Mouse (Mus musculus) adrenal gland, adult 18-20 months (tissue): ENCODE results near the gene Fnip2. TPM values are rescaled to one million over a fixed set of nuclear protein-coding genes. Genes with fewer than 3 reads are reported as not detected.
"Not testable (repeated sequence)": the region's sequence is repeated elsewhere in the genome, so short reads cannot be mapped to it uniquely, and the experiment has no call there.

ENCODE experiments used
- DNase-seq, 2 experiments: peaks; one replicate each; pipeline ENCODE4 v3.0.0; 2021 to 2022; ENCODE audit warnings: low spot score in 2 of 2
- long read RNA-seq, 2 experiments: library from polyadenylated mRNA; stranded (forward); transcript quantifications; one replicate each; pipeline ENCODE4 v2.0.0; 2021
- total RNA-seq, 2 experiments: library from RNA; stranded (reverse); gene quantifications; 1 replicate in 1 of 2; 2 replicates in 1 of 2; pipeline ENCODE4 v1.2.3; 2021

Fnip2 gene
- 10 to 100 TPM in 1 of 2 experiments, 1 to 10 TPM in 1; 8.4 to 12.7 TPM for total RNA-seq
- long read RNA-seq, experiment 1, full-length matches to known transcripts = 3 of 3 reads
- long read RNA-seq, experiment 1, partial matches to known transcripts = 0 of 3 reads
- long read RNA-seq, experiment 1, other reads (novel, unspliced or antisense) = 0 of 3 reads
- long read RNA-seq, experiment 2, partial matches to known transcripts = 1 of 2 reads
- long read RNA-seq, experiment 2, other reads (novel, unspliced or antisense) = 1 of 2 reads

GRCm38 (mm10) chr3:79567703-79568362 lies at the start of gene Fnip2:
Gene Fnip2, minus strand, starts transcription at chr3:79567796.
- peak; percentile 79 to 86 for DNase-seq

GRCm38 (mm10) chr3:79609886-79610285 lies 42.3 kb upstream of the Fnip2 start:
- DNase-seq = no peak

GRCm38 (mm10) chr3:79595468-79595867 lies 27.9 kb upstream of the Fnip2 start:
- no peak for DNase-seq

GRCm38 (mm10) chr3:79591793-79592471 lies 24.3 kb upstream of the Fnip2 start:
- no peak for DNase-seq

GRCm38 (mm10) chr3:79590863-79591792 lies 23.5 kb upstream of the Fnip2 start, which contains the start of gene Ppid:
Gene Ppid, plus strand, starts transcription at chr3:79591342.
- DNase-seq = peak; percentile 64 to 70

- no peak for DNase-seq
Measured at GRCm38 (mm10) chr3:79589671-79590070, 22.1 kb upstream of the Fnip2 start.

GRCm38 (mm10) chr3:79586804-79587203 lies 19.2 kb upstream of the Fnip2 start:
- DNase-seq = peak; percentile 89 to 91

- no peak for DNase-seq
Measured at GRCm38 (mm10) chr3:79579891-79580575, 12.4 kb upstream of the Fnip2 start.

GRCm38 (mm10) chr3:79578164-79578563 lies 10.6 kb upstream of the Fnip2 start:
- DNase-seq = no peak

GRCm38 (mm10) chr3:79577606-79578005 lies 10.0 kb upstream of the Fnip2 start:
- DNase-seq = no peak

- DNase-seq = no peak
Measured at GRCm38 (mm10) chr3:79576865-79577264, 9.3 kb upstream of the Fnip2 start.

GRCm38 (mm10) chr3:79576468-79576816 lies 8.8 kb upstream of the Fnip2 start:
- no peak for DNase-seq

- DNase-seq = no peak
Measured at GRCm38 (mm10) chr3:79575576-79576467, 8.2 kb upstream of the Fnip2 start.

- no peak for DNase-seq
Measured at GRCm38 (mm10) chr3:79574336-79574735, 6.7 kb upstream of the Fnip2 start.

- DNase-seq = not testable (repeated sequence)
Measured at GRCm38 (mm10) chr3:79573376-79573775, 5.8 kb upstream of the Fnip2 start.

GRCm38 (mm10) chr3:79572399-79572798 lies 4.8 kb upstream of the Fnip2 start:
- no peak for DNase-seq

- no peak for DNase-seq
Measured at GRCm38 (mm10) chr3:79569351-79569681, 1.7 kb upstream of the Fnip2 start.

GRCm38 (mm10) chr3:79568629-79569350 lies 1.2 kb upstream of the Fnip2 start:
- DNase-seq = no peak
